Mouse (Mus musculus) kidney, adult 9 months (tissue): ENCODE data around the gene Spx.
A peak's percentile ranks its signal among the peaks of the same experiment; 100 is the strongest.

Experiments used
- DNase-seq: peaks from one replicate; pipeline ENCODE4 v3.0.0; 2022

Gene Spx

DNA sequence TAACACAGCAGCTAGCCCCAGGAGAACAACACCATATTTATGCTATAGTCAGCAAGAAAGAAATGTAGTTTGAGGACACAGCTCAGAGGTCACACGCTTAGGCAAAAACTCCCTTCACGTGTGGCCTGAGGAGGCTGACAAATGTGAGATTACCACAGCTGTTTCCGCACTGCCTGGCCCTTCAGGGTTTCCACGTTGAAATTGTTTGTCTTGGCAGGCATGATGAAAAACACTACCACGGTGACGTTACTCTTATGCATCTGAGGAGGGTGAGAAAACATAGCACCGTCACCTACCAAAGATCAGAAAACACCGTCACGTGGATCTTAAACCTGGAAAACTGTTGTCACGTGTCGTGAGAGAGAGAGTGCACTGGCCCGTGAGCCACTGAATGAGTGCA, 38.1 kb downstream of the Spx start:
- peak; percentile 14 for DNase-seq

- DNase-seq, result no peak
Observed at GRCm38 (mm10) chr6:142453311-142453710, 40.1 kb downstream of the Spx start.

- DNase-seq, result no peak
Observed at GRCm38 (mm10) chr6:142455314-142455996, 42.2 kb downstream of the Spx start.

DNA sequence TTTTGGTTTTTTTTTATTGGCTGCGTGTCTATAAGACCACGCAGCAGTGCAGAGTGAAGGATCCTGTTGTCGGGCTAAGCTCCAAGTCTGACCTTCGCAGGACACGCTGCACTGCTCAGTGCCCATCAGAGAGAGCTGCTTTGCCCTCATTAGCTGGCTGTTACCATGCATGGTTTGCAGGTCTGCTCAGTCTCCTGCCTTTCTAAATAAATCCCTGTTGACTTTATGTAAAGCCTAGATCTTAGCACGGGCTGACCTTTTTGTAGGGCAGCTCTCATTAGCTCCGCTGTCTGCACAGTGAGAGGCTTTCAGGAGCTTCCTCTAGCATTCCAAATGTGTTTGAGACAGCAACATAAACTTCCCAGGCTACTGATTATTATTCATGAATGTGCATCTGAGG, 44.8 kb downstream of the Spx start:
- DNase-seq, result no peak

DNA sequence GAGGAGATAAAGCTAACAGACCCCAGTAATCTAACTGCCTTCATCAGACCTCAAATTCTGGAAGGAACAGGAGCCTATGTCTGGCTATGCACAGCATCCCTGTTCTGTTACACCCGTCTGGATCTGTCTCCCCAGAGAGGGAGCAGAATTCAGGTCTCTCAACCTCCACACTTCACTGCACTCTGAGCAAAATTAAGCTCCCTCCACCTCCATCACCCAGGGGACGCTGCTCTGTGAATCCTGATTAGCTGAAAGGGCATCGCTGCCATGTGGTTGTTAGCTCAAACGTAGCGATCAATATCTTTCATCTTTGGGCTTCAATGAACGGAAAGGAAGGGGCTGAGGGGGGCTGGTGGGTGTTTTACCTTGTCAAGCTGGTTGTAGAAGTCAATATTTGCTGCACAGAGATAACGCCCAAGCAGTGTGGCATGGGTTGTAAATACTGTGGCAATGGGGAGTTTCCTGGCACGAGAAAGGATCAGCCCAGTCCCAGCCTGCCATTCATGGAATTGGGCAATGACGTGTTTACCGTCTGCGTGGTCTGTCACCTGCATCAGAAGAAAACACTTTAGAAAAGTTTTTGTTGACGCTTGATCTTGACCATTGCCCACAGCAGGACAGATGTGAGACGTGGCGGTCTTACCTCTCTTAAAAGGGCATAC, 45.9 kb downstream of the Spx start:
- DNase-seq, result no peak

GRCm38 (mm10) chr6:142462194-142462593, 49.0 kb downstream of the Spx start:
- DNase-seq, result no peak
